Mouse (Mus musculus): ENCODE results near the gene Kif21a.

DNA sequence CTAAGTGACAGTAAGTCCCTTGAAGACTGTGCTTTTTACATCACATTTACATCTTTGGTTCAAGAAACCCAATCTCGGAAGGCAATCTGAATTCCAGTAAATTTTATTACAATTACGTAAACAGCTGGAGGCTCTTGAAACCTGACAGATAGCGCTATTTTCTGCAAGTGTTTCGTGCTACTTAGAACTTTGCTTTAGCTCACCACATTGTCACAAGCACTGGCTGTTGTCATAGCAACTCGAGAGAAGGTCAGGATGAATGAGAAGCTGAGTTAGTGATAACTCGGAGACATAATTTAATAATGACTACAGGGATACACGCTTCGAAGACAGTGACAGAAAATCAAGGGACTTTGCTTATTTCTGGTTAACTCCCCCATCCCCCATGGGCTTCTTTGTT is 162.3 kb downstream of the Kif21a start:
- TF ChIP-seq CTCF (IDR thresholded peaks at IDR 0.05; ENCODE audit: insufficient read depth, low read length) = no peak
- TF ChIP-seq POLR2A (IDR thresholded peaks at IDR 0.05; ENCODE audit: borderline replicate concordance, extremely low read depth, low read depth, low read length) = no peak
